Mouse (Mus musculus) kidney, postnatal 10 days (tissue): ENCODE measurements around the gene Fbln2.
A peak's percentile ranks its signal among the peaks of the same experiment; 100 is the strongest.

Source experiments
- DNase-seq: peaks from one replicate; pipeline ENCODE4 v3.0.0; 2021; ENCODE audit warnings: mixed read lengths

Fbln2 gene

DNA sequence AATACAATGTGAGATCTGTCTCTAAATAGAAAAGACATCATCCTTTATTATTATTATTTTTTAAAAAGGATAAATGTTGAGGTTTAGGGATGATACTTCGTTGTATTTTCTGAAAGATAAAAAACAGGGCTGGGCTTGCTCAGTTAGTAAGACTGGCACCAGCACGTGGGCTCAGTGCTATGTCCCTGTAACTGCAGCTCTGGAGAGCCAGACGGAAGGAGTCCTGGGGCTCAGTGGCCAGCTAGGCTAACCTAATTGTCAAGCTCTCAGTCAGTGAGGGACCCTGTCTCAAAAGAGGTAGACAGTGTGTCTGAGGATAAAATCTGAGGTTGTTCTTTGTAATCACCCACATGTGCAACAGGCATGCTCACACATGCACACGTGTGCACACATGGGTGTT is 19.3 kb downstream of the Fbln2 start:
- no peak for DNase-seq

DNA sequence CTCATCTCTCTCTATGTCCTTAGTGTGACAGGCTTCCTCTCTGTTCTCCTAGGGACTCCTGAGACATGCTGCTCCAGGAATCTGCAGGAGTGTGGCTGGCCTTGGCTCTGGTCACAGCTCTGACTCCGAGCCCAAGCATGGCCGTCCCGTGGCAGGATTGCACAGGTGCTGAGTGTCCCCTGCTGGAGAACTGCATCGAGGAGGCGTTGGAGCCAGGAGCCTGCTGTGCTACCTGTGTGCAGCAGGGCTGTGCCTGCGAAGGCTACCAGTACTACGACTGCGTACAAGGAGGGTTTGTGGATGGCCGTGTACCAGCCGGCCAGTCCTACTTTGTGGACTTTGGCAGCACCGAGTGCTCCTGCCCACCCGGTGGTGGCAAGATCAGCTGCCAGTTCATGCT is 20.8 kb downstream of the Fbln2 start:
- no peak for DNase-seq

DNA sequence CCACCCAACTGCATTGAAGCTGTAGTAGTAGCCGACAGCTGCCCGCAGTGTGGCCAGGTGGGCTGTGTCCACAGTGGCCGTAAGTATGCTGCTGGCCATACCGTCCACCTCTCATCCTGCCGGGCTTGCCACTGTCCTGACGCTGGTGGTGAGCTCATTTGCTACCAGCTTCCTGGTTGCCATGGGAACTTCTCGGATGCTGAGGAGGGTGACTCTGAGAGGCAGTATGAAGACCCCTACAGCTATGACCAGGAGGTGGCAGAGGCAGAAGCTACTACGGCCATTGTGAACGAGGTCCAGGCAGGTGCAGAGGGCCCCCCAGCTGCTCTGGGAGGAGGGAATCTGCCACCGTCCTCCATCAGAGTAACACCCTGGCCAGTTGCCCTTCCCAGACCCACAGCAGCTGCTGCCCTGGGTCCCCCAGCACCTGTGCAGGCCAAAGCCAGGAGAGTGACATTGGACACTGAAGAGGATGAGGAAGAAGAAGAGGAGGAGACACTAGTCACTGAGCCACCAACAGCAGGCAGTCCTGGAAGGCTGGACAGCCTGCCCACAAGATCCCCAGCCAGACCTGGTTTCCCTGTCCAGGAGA is 21.3 kb downstream of the Fbln2 start:
- no peak for DNase-seq

GRCm38 (mm10) chr6:91236006-91236405 is 23.8 kb downstream of the Fbln2 start:
- no peak for DNase-seq

- DNase-seq = no peak
Observed at GRCm38 (mm10) chr6:91236429-91236828, 24.2 kb downstream of the Fbln2 start.

DNA sequence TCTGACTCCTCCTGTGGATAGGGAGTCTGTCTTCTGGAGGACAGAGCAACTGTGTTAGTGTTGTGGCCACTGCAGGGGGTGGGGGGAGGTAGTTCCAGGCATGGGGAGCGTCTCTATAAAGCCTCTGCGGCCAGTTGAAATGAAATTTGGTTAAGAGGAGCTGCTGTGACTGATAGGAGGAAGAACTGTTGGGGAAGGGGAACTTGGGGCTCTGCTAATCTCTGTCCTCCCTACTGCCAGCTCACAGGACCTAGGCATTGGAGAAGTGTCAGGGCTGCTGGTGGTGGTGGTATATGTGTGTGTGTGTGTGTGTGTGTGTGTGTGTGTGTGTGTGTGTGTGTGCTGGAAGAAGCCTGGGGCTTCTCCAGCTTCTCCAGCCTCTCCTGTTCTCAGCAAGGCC is 25.0 kb downstream of the Fbln2 start:
- no peak for DNase-seq

DNA sequence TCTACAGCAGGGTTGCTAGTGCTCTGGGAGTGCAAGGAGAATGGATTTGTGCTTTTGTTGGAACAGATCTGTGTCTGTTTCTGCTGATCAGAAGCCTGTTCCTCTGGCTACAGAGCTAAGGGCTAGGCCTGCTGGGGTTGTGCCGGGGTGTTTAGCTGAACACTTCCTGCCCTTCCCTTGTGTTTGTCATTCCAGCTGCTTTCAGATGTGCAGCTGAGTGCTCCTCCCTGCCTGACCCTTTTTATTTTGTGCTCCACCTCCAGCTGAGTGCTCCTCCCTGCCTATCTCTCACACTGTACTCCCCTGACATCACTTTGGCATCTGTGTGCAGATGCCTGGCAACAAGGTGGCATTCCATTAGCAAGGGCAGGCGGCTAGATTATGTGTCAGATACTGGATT is 28.3 kb downstream of the Fbln2 start:
- DNase-seq = no peak

DNA sequence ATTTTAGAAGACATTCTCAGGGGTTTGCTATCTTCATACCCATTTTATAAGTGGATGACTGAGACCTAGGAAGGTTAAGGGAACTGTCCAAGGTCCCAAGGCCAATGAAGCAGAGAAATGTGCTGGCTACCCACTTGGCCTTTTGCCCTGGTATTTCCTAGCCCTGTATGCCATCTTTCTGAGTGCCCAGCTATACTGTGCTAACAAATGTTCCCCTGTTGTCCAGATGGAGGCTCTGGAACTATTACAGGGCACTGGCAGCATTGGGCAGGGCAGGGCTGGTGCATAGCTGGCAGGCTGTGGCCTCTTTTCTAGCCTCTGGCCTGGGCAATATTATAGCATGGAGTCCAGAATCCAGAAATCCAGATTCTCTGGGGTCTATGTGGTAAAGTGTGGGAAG is 28.7 kb downstream of the Fbln2 start:
- DNase-seq = no peak

DNA sequence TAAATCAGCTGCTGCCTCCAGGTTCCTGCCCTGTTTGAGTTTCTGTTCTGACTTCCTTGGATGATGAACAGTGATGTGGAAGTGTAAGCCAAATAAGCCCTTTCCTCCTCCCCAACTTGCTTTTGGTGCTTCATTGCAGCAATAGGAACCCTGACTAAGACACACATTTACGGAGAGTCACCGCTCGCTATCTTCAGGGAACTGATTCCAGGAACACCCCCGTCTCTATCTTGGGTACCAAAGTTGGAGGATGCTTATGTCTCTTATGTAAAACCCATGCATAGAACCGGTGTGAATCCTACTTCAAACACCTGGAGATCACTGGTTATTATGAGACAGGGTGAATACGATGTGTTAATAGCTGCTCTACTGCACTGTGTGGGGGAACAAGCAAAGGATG is 31.1 kb downstream of the Fbln2 start:
- DNase-seq = no peak

DNA sequence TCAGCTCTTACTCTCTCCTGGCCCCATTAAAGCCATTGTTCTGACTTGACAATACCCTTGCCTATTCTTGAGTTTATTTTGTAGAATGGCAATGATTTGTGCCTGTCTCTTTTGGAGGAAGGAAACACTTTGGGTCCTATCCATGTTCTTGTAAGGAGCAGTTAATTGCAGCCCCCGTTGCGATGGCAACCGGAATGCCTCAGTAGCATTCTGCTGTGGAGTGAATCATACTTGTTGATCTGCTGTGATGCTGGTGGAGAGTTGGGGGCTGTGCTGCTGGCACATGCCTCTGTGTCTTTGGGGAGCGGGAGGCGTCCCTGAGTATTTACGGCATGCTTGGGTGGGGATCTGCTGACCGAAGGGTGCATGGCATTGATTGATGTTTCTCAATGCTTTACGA is 32.1 kb downstream of the Fbln2 start:
- no peak for DNase-seq

GRCm38 (mm10) chr6:91245331-91245730 is 33.1 kb downstream of the Fbln2 start:
- no peak for DNase-seq

GRCm38 (mm10) chr6:91247343-91247742 is 35.1 kb downstream of the Fbln2 start:
- DNase-seq = no peak

DNA sequence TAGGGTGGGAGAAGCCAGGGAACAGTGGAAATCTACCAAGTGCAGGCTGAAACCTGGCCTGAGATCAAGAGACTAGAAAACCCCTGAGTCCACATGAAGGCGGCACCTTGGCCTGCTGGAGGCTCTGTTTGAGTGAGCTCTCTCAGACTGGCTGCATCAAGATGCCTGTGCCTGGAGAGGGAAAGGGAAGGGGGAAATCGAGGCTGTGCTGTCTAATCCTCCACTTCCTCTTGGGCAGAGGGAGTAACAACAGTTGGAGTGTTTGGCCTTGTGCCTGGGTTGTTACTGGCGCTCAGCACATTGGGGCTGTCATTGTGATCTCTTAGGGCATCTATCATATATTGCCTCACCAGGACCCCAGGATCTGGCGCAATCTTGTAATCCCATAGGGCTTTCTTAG is 36.4 kb downstream of the Fbln2 start:
- DNase-seq = peak; percentile 33

GRCm38 (mm10) chr6:91249797-91250196 is 37.5 kb downstream of the Fbln2 start:
- DNase-seq = no peak

GRCm38 (mm10) chr6:91259440-91260120 is 47.3 kb downstream of the Fbln2 start:
- no peak for DNase-seq

GRCm38 (mm10) chr6:91260347-91260986 is 48.2 kb downstream of the Fbln2 start:
- DNase-seq = no peak

- no peak for DNase-seq
Observed at GRCm38 (mm10) chr6:91260987-91261367, 48.7 kb downstream of the Fbln2 start.

- DNase-seq = no peak
Observed at GRCm38 (mm10) chr6:91265616-91266015, 53.4 kb downstream of the Fbln2 start.

DNA sequence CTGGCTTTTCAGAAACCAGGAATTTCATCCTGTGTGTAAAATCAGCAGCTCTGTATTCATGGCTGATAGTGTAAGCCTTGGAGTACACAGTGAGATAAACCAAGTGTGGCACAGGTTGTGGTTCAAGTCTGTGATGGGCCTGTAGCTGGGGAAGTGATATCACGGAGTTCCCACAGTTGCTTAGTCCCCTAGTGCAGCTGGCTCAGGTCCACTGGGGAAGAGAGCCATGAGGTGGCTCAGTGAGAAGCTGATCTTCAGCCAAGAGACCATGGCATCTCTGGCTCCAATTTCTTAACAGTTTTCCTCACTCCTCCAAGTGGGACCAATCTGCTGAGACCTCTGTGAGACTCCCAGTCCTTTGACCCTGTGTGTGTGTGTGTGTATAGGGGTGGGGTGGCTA is 54.4 kb downstream of the Fbln2 start:
- DNase-seq = no peak

GRCm38 (mm10) chr6:91268318-91268717 is 56.1 kb downstream of the Fbln2 start:
- no peak for DNase-seq

GRCm38 (mm10) chr6:91277549-91277948 is 65.3 kb downstream of the Fbln2 start:
- DNase-seq = peak; percentile 76

GRCm38 (mm10) chr6:91278302-91278701 is 66.0 kb downstream of the Fbln2 start:
- DNase-seq = no peak

DNA sequence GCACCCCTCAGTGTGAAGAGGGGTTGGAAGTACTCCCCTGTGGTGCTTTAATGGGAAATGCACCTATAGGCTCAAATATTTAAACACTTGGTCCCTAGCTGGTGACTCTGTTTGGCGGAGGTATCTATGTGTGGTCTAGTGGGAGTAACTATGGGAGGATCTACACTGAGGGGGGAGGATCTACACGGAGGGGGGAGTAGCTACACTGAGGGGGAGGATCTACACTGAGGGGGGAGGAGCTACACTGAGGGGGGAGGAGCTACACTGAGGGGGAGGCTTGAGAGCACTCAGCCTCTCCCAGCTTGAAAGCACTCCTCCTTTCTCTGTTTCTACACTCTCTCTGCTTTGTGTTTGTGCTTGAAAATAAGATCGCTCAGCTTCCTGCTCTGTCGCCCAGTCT is 67.2 kb downstream of the Fbln2 start:
- DNase-seq = no peak

GRCm38 (mm10) chr6:91281206-91281605 is 69.0 kb downstream of the Fbln2 start:
- DNase-seq = peak; percentile 93

DNA sequence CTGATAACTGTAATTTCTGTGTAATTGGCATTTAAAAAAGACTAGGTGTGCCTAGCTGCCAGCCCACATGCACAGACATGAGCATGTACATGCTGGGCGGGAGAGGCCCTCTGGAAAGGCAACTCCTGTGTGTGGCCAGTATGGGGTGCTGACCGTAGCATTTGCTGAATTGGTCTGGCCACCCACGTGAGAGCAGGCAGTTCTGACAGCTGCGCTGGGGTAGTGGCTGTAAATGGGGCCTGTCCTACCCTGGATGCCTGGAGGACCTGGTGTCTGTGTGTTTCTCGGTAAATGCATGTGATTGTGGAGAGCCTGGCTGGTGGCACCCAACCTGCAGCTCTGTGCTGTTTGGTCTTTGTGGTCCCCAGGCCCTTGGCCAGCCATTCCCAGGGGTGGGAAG is 69.5 kb downstream of the Fbln2 start:
- DNase-seq = no peak
